Mouse (Mus musculus): ENCODE data around the gene Nell2.
"Not testable (repeated sequence)": the region's sequence is repeated elsewhere in the genome, so short reads cannot be mapped to it uniquely, and the experiment has no call there.

The Nell2 gene

DNA sequence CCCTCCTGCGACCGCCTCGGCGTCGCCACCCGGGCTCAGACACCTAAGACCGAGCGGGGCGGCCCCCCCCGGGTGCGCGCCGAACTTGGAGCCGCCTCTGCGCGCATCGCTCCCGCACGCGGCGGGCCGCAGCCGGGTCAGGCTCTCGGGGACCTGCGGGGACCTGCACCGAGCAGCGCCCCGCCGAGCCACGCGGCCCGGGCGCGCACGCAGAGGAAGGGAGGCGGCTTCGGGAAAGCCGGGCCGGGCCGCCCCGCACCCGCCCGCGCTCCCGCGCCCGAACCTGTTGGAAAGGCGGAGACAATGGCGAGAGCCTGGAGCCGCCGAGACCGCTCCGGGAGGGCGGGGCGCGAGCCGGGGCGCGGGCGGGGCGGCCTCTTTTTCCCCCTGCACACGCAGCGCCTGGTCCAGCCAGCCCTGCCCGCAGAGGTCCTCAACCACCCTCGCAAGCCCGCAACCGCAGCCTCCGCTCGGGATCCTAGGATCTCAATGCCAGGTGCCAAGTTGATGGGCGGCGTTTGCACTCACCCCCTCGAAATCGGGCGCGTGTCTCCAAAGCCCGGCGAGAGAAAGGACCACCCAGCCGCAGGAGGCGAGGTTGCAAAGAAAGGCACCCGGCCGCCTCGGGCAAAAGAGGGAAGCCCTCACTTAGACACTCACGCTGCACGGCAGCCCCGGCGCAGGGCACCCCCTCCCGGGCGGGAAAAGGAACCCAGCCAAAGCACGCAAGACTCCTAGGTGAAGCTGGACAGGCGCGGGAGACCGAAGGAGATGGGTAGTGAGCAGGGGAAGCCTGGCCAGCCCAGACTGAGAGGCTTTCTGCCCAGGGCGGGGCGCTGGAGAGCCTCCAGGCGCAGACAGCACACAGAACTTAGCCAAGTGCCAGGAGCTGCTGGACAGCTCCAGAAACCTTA lies at the start of gene Nell2:
Gene Nell2 (minus strand): TSS at position 612 of the 914 bp plus-strand sequence.
- peak; percentile 89 to 93 for DNase-seq

DNA sequence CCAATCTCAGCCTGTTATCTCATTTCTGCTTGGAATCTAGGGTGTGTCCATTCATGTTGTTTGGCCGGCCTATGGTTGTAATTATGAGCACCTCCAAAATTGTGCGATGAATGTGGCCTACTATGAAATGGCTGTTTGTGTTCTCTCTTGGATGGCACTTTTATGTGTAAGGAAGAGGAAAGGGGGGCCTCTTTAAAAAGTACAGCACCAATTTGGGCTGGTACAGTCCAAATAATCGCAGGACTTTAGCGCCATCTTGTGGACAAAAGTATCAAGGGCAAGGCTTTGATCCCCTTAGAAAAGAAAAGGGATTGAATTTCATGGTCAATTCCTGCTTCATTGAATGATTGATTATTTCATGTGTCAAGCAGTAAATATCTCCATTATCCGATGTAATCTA lies 46.3 kb upstream of the Nell2 start:
- DNase-seq = peak; percentile 85 to 86

GRCm38 (mm10) chr15:95569606-95570005 lies 41.2 kb upstream of the Nell2 start:
- no peak for DNase-seq

DNA sequence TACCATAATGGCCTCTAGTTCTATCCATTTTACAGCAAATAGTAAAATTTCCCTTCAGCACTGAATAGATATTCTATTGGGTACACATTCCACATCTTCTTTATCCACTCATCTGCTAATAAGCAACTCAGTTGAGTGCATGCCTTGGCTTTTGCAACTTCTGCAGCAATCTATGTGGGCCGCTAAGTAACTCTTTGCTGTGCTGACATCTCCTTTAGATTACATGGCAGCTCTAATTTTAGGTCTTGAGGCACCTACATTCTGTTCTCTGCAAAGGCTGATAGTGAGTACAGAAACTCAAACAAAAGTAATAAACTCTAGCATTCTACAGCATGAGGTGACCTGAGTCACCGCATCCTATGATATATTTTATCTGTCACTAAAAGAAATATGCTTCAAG lies 36.8 kb upstream of the Nell2 start:
- no peak for DNase-seq

- DNase-seq = no peak
Observed at GRCm38 (mm10) chr15:95561303-95561702, 32.9 kb upstream of the Nell2 start.

DNA sequence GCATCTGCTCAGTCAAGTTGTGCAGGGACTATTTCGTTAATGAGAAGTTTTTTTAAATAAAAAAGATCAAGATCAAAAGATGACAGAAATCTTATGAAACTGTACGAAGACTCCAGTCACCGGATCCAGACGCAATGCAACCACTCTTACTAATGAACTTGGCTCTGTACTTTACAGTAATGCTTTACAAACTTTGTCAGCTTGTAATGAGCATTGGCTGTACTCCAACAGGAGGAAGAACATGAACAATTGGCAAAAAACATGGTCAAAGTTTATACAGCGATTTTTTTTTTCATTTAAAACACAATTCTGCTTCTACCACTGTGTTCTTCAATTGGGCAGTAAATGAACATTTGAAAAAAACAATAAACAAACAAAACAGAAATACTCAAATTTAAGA lies 21.7 kb upstream of the Nell2 start:
- no peak for DNase-seq

DNA sequence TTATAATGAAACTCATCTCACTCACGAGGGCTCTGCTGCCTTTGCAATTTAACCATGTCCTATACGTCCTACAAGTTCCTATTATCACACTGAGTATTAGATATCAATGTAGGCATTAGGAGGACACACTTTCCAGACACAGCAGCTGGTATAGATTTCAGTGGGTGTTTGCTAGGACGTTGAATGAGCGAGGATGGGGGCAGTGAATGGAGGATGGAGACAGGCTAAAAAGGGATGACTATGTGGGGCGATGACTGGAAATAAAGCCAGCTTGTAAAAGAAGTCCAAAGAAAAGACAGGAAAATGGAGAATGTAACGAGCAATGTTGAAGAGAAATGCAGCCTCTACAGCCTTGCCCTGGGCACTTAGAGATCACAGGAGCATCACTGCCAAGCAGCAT lies 14.3 kb upstream of the Nell2 start:
- DNase-seq = no peak

- peak; percentile 89 to 91 for DNase-seq
Observed at GRCm38 (mm10) chr15:95536724-95537123, 8.4 kb upstream of the Nell2 start.

GRCm38 (mm10) chr15:95536230-95536629 lies 7.9 kb upstream of the Nell2 start:
- peak; percentile 76 to 85 for DNase-seq

- no peak for DNase-seq
Observed at GRCm38 (mm10) chr15:95534644-95535043, 6.3 kb upstream of the Nell2 start.

DNA sequence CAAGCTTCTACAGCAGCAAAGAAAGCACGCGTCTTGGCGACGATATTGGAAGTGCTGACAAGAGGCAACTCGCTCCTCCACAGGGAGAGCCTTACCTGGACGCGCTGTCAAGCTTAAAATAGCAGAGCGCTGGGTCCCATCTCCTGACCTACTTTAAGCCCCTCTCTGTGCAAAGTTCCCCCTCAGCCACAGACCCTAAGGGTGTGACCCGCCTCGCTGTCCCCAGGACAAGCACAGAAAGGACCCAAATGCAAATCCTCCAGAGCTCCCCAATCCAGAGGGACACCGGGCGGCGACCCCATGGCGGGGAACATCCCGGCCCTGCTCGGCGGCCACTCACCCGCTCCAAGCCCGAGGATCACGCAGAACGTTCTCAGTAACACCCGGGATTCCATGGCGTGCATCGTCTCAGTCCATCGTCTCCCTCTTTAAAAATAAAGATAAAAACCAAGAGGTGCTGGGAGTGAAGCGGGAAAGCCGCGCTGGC lies 855 bp downstream of the Nell2 start:
- peak; percentile 53 to 67 for DNase-seq

GRCm38 (mm10) chr15:95526626-95527411 lies 1.5 kb downstream of the Nell2 start:
- DNase-seq = peak; percentile 35 to 50

- peak; percentile 79 to 81 for DNase-seq
Observed at GRCm38 (mm10) chr15:95525997-95526396, 2.4 kb downstream of the Nell2 start.

DNA sequence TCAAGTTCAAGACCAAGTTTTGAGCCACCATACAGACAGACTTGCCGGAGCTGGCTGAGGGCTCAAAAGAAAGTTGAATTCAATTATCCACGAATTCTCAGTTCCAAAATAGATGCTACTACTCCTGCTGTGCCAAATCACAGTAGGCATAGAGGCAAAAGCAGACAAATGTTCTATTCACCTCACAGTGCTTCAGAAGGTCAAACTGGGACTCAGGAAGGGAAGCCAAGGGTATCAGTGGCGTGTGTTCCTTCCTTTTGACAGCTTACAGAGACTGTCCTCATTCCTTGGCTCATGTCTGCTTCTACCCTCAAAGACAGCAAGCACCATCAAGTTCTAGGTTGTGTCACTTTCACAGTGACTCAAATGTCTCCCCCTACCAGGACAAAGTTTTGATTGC lies 10.2 kb downstream of the Nell2 start:
- peak in 1 of 2 experiments; percentile 45 for DNase-seq

DNA sequence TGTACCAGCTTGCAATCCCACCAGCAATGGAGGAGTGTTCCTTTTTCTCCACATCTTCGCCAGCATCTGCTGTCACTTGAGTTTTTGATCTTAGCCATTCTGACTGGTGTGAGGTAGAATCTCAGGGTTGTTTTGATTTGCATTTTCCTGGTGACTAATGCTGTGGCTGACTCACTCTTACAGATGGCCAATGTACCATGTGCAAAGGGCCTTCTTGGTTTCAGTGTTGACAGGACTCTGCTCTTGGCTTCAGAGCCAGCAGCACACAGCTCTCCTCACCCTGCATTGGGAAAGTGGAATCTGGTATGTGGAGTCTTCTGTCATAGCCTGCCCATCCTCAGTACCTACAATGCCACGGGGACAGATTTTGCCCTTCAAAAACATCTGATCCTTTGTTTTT lies 15.1 kb downstream of the Nell2 start:
- not testable (repeated sequence) for DNase-seq

- DNase-seq = peak in 1 of 2 experiments; percentile 28
Observed at GRCm38 (mm10) chr15:95495666-95496065, 32.7 kb downstream of the Nell2 start.

GRCm38 (mm10) chr15:95495193-95495592 lies 33.2 kb downstream of the Nell2 start:
- DNase-seq = peak; percentile 56 to 78

GRCm38 (mm10) chr15:95492201-95492600 lies 36.2 kb downstream of the Nell2 start:
- DNase-seq = peak; percentile 59 to 67

- peak; percentile 33 to 53 for DNase-seq
Observed at GRCm38 (mm10) chr15:95489174-95489573, 39.2 kb downstream of the Nell2 start.

GRCm38 (mm10) chr15:95487961-95488360 lies 40.4 kb downstream of the Nell2 start:
- peak; percentile 37 to 63 for DNase-seq

- DNase-seq = no peak
Observed at GRCm38 (mm10) chr15:95482002-95482401, 46.4 kb downstream of the Nell2 start.

- no peak for DNase-seq
Observed at GRCm38 (mm10) chr15:95481585-95481984, 46.8 kb downstream of the Nell2 start.

- DNase-seq = no peak
Observed at GRCm38 (mm10) chr15:95476440-95476839, 51.9 kb downstream of the Nell2 start.
